Mouse (Mus musculus): ENCODE data around the gene Tomm34.

GRCm38 (mm10) chr2:164098603-164099250, 27.8 kb upstream of the Tomm34 start:
- TF ChIP-seq CTCF (IDR thresholded peaks at IDR 0.05; ENCODE audit: insufficient read depth, low read length) (no peak), POLR2A (IDR thresholded peaks at IDR 0.05; ENCODE audit: borderline replicate concordance, extremely low read depth, low read depth, low read length) (no peak)
